Mouse (Mus musculus) liver, adult 2 months (tissue): ENCODE data around the gene Vps13d. TPM values are rescaled to one million over a fixed set of nuclear protein-coding genes. Genes with fewer than 3 reads are reported as not detected.

Source experiments
- DNase-seq: peaks from one replicate; pipeline ENCODE4 v3.0.0-alpha.2; 2011; ENCODE audit warnings: low read depth, low spot score; ENCODE audit errors: extremely low read depth
- H3K27ac ChIP-seq: fragments of 200-500 bp; replicated peaks from 2 replicates; pipeline ENCODE4 v1.5.1; 2012; ENCODE audit warnings: low read depth, mild to moderate bottlenecking, control low read depth, inconsistent platforms, low read length; ENCODE audit not compliant: insufficient read depth
- H3K27me3 ChIP-seq: fragments of 200-500 bp; 2 replicates; pipeline ENCODE4 v1.6.1; 2012; ENCODE audit warnings: mild to moderate bottlenecking, moderate library complexity, low read length, inconsistent platforms; ENCODE audit not compliant: control insufficient read depth, insufficient read depth
- H3K36me3 ChIP-seq: fragments of 200-500 bp; 2 replicates; pipeline ENCODE4 v1.6.1; 2012; ENCODE audit warnings: low read length, inconsistent platforms; ENCODE audit not compliant: control insufficient read depth, insufficient read depth
- H3K4me1 ChIP-seq: fragments of 200-500 bp; 2 replicates; pipeline ENCODE4 v1.6.1; 2011; ENCODE audit warnings: low read length; ENCODE audit not compliant: control insufficient read depth, insufficient read depth
- H3K4me3 ChIP-seq: fragments of 200-500 bp; 2 replicates; pipeline ENCODE4 v1.5.1; 2011; ENCODE audit warnings: low read depth, mild to moderate bottlenecking, control low read depth, low read length, moderate library complexity; ENCODE audit not compliant: insufficient read depth
- H3K79me2 ChIP-seq: fragments of 200-500 bp; 2 replicates; pipeline ENCODE4 v1.6.1; 2012; ENCODE audit warnings: inconsistent platforms, mild to moderate bottlenecking, low read length, moderate library complexity; ENCODE audit not compliant: control insufficient read depth, insufficient read depth
- H3K9ac ChIP-seq: fragments of 200-500 bp; 2 replicates; pipeline ENCODE4 v1.6.1; 2012; ENCODE audit warnings: low read depth, mild to moderate bottlenecking, control low read depth, inconsistent platforms, low read length
- CTCF ChIP-seq: fragments of 200-500 bp; IDR thresholded peaks from 2 replicates; pipeline ENCODE4 v1.5.1; 2011; ENCODE audit warnings: low read depth, low read length, control low read depth
- POLR2A ChIP-seq: fragments of 200-500 bp; IDR thresholded peaks from 2 replicates; pipeline ENCODE4 v1.6.1; 2011; ENCODE audit warnings: low read length, control low read depth; ENCODE audit not compliant: insufficient read depth; ENCODE audit errors: extremely low read depth
- WGBS: fragments of 180-500 bp; shearing (Covaris S2); methylation state at CpG from one replicate; pipeline ENCODE4 v1.1.7; 2018; 5-methylcytosine and 5-hydroxymethylcytosine counted together
- polyA plus RNA-seq: library from polyadenylated mRNA; depleted of rRNA; stranded (reverse); fragments of >200 nt; gene quantifications from 2 replicates; pipeline ENCODE4 v1.2.3, GENCODE M21; 2012
- total RNA-seq: library from RNA; depleted of rRNA; stranded (reverse); fragments of >200 nt; gene quantifications from 2 replicates; pipeline ENCODE4 v1.2.3, GENCODE M21; 2014

The Vps13d gene
- total and polyA plus RNA-seq, 2 experiments, result 11.6 to 32.4 TPM

DNA sequence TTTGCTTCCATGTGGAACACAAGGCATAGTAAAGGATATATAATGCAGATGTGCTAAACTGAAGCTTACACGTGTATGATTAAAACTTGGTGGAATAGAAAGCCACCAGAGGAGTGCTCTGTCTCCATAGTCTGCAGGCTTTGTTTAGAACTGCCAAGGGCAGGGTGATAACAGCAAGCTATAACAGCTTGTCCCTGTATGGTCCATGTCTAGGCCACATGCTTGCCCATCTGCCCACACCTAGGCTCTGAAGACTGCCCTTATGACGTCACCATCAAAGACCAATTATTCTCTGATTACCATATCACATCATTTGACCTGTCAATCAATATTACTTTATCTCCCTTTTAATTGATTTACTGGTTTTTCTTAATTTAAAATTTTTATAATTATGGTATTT is 229.6 kb downstream of the Vps13d start:
- no peak overlapping the region for H3K27ac ChIP-seq
- no peak for DNase-seq
- no peaks in the 10 kb centered on the region for H3K79me2 ChIP-seq
- TF ChIP-seq CTCF, result no peak
- no peak for TF ChIP-seq POLR2A
- peaks cover 9% of the 10 kb centered on the region for H3K4me1 ChIP-seq
- H3K9ac ChIP-seq, result no peak overlapping the region
- WGBS, result 70% methylated on average over 2 of the region's 2 CpGs
- H3K36me3 ChIP-seq, result peaks cover 25% of the 10 kb centered on the region; the same call in 1 of the 2 replicates
- no peaks in the 10 kb centered on the region for H3K27me3 ChIP-seq
- no peak overlapping the region for H3K4me3 ChIP-seq

DNA sequence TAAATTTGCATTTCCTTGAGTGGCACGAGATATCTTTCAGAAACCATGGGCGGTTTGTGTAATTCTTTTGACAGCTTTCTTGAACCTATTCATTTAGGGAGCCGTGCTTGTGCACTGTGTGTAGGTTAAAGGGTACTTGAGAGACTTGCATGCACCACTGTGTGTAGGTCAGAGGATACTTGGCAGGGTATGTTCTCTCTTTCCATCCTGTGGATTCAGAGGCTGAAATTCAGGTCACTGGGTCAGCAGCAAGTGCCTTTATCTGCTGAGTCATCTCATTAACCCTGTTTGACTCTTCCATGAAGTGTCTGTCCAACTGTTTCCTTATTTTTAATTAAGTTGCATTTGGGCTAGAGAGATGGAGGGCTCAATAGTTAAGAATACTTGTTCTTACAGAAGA is 233.1 kb downstream of the Vps13d start:
- TF ChIP-seq POLR2A (no peak), CTCF (no peak)
- peak; percentile 98 for DNase-seq
- WGBS, result 31% methylated on average over 3 of the region's 3 CpGs
- peaks cover 30% of the 10 kb centered on the region for H3K4me1 ChIP-seq
- H3K9ac ChIP-seq, result no peak overlapping the region
- H3K27me3 ChIP-seq, result no peaks in the 10 kb centered on the region
- H3K79me2 ChIP-seq, result no peaks in the 10 kb centered on the region
- H3K4me3 ChIP-seq, result no peak overlapping the region
- H3K36me3 ChIP-seq, result peaks cover 9% of the 10 kb centered on the region; the same call in 1 of the 2 replicates
- peak overlapping the region; percentile 89 for H3K27ac ChIP-seq

DNA sequence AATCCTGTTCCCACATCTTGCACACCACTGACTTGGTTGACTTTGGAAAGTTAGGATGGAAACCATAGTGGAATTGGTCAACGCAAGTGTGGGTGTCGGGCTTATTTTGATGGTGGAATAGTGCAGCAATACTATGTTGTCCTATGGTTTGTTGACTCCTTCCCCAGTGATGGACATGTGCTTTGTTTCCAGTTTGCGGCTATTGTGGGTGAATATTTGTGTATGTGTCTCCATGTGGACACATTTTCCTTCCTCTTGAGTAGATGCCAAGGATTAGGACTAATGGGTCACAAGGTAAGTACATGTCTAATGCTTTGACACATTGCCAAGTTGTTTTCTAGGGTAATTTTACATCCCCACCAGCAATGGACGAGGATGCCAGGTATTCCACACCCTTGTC is 233.6 kb downstream of the Vps13d start:
- no peaks in the 10 kb centered on the region for H3K79me2 ChIP-seq
- peaks cover 6% of the 10 kb centered on the region; the same call in 1 of the 2 replicates for H3K36me3 ChIP-seq
- 25% methylated on average over 4 of the region's 4 CpGs for WGBS
- TF ChIP-seq POLR2A, result no peak
- TF ChIP-seq CTCF, result no peak
- peak; percentile 73 for DNase-seq
- peak overlapping the region; percentile 22; the same call in 1 of the 2 replicates for H3K4me3 ChIP-seq
- peak overlapping the region; percentile 89 for H3K27ac ChIP-seq
- H3K9ac ChIP-seq, result peak overlapping the region; percentile 51; the same call in 1 of the 2 replicates
- H3K27me3 ChIP-seq, result no peaks in the 10 kb centered on the region
- peaks cover 33% of the 10 kb centered on the region for H3K4me1 ChIP-seq

DNA sequence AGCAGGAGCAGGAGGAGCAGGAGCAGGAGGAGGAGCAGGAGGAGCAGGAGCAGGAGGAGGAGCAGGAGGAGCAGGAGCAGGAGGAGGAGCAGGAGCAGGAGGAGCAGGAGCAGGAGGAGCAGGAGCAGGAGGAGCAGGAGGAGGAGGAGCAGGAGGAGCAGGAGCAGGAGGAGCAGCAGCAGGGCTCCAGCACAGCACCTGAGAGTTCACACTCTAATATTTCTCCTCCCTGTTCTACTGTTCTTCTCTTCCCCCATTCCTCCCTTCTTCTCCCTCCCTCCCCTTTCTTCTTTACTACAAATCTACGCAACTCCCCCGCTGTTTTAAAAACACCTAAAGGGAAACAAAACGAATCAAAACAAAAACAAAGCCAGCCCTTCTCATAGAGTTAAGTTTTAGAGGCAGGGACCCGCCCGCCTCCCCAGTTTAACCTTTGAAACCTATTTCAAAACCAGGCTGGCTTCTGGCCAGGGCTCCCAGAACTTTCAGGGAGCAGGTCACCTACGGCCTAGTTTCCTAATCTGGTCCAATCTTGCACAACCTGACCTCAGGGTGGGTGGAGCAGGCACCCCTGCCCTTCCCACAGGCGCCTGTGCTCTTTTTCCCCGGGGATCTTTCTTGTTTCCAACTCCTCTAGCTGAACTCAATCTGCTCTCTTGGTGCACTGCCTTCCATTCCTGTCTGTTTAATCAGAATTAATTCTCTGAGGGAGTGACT is 234.5 kb downstream of the Vps13d start:
- H3K36me3 ChIP-seq, result peaks cover 3% of the 10 kb centered on the region; the same call in 1 of the 2 replicates
- 23% methylated on average over 8 of the region's 8 CpGs for WGBS

DNA sequence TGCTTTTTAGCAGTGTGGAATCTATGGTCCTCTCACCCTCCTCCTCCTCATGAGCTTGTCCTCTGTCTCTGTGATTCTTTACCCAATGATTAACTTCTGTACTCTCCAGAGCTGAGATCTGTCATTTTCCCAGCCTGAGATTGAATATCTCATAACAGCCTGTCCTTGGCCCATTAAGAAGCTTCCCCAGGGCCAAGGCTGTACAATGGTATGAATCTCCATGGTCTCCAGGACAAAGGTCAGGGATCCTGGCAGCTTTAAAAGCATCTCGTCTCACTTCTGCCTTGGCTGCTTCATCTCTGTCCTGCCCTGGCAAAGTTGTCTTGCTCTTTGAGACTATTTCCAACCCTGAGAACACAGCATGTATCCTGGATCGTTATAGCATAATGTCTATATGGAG is 237.1 kb downstream of the Vps13d start:
- Histone ChIP-seq H3K9ac (peak overlapping the region; percentile 28), H3K4me1 (peaks cover 36% of the 10 kb centered on the region), H3K4me3 (no peak overlapping the region), H3K27ac (peak overlapping the region; percentile 91), H3K79me2 (no peaks in the 10 kb centered on the region; the same call in 1 of the 2 replicates), H3K36me3 (no peaks in the 10 kb centered on the region), H3K27me3 (no peaks in the 10 kb centered on the region)
- DNase-seq, result peak; percentile 90
- TF ChIP-seq POLR2A (no peak), CTCF (no peak)
- WGBS, result 22% methylated on average over 2 of the region's 2 CpGs

More for the DNA sequence above, 234.5 kb downstream of the Vps13d start:
- Histone ChIP-seq H3K4me1 (peaks cover 36% of the 10 kb centered on the region), H3K9ac (peak overlapping the region; percentile 51), H3K4me3 (peak overlapping the region; percentile 28; the same call in 1 of the 2 replicates), H3K27ac (peak overlapping the region; percentile 89), H3K79me2 (no peaks in the 10 kb centered on the region; the same call in 1 of the 2 replicates), H3K27me3 (no peaks in the 10 kb centered on the region)
- TF ChIP-seq POLR2A, result no peak
- TF ChIP-seq CTCF, result no peak
- peak; percentile 96 for DNase-seq

DNA sequence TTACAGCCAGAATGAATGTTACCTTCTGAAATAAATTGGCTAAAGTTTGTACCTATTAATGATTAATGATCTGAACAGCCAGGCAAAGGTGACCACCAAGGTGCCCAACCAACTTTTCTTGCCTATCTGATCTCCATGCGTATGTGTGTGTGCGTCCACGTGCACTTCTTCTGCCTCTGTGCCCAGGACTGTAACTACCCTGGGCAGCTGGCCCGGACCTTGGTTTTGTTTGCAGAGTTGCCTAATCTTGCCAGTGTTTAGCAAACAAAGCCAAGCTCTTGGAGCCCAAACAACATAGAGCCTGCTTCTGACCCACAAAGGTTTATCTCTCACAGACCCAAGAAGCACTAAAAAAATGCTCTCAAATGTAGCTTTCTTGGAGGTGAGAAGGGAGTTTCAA is 237.6 kb downstream of the Vps13d start:
- TF ChIP-seq CTCF (no peak), POLR2A (no peak)
- peak; percentile 99 for DNase-seq

More for the DNA sequence above, 237.6 kb downstream of the Vps13d start:
- Histone ChIP-seq H3K4me1 (peaks cover 36% of the 10 kb centered on the region), H3K4me3 (no peak overlapping the region), H3K9ac (no peak overlapping the region), H3K27me3 (no peaks in the 10 kb centered on the region), H3K79me2 (no peaks in the 10 kb centered on the region; the same call in 1 of the 2 replicates), H3K36me3 (no peaks in the 10 kb centered on the region), H3K27ac (peak overlapping the region; percentile 91)
- 27% methylated on average over 4 of the region's 4 CpGs for WGBS
